Mouse (Mus musculus): ENCODE data around the gene Tnfrsf25. TPM values are rescaled to one million over a fixed set of nuclear protein-coding genes. Genes with fewer than 3 reads are reported as not detected.
A peak's percentile ranks its signal among the peaks of the same experiment; 100 is the strongest.

Tnfrsf25 gene
- polyA plus RNA-seq, 1 experiment from 2014 or later = 1.2 TPM

DNA sequence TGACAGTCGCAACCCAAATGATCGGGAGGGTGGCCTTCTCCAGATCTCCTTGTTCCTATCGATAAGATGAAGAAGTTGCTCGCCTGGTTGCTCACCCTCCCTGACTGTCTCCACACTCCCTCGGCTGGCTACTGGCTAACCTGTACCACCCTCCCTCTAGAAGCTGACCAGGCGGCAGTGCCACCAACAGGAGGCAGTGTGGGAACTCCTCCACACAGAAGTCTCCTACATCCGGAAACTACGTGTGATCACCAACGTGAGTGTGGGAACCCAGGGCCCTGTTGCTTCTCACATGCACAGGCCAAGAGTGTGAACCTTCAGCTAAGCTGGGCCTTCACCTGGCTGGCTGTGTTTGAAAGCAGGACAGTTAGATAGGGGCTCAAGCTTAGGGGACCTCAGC is 9.0 kb upstream of the Tnfrsf25 start:
- 68% methylated on average over 9 of the region's 9 CpGs for WGBS
- H3K9ac ChIP-seq (ENCODE audit: low read depth, low read length) = no peak overlapping the region
- no peak for ATAC-seq

DNA sequence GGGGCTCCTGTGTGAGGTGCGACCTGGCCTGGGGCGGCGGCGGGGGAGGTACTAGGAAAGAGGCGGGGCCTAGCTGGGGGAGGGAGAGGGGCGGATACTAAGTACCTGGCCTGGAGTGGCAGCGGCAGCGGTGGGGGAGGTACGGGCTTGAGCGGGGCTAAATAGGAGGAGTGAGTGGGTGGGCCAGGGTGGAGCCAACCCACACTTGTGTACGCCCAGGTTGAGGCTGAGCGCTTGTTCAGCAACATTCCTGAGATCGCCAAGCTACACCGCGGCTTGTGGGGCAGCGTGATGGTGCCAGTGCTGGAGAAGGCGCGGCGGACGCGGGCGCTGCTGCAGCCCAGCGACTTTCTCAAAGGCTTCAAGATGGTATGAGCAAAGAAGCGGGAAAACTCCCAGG is 8.2 kb upstream of the Tnfrsf25 start:
- 17% methylated on average over 23 of the region's 24 CpGs for WGBS
- Histone ChIP-seq H3K4me3 (ENCODE audit: low read depth, low read length) (peak overlapping the region; percentile 36), H3K36me3 (ENCODE audit: control insufficient read depth, insufficient read depth) (peaks cover 80% of the 10 kb centered on the region), H3K27ac (ENCODE audit: low read depth, low read length) (peak overlapping the region; percentile 46), H3K27me3 (replicated peaks; ENCODE audit: control insufficient read depth, insufficient read depth, low read length) (no peaks in the 10 kb centered on the region), H3K9me3 (ENCODE audit: control insufficient read depth) (no peaks in the 10 kb centered on the region), H3K4me1 (replicated peaks; ENCODE audit: control insufficient read depth, insufficient read depth, low read length) (no peaks in the 10 kb centered on the region; the same call in 1 of the 2 replicates), H3K4me2 (replicated peaks; ENCODE audit: low read depth) (peak overlapping the region; percentile 70), H3K9ac (ENCODE audit: low read depth, low read length) (no peak overlapping the region)
- ATAC-seq = peak; percentile 68
- no peak for TF ChIP-seq CTCF (IDR thresholded peaks at IDR 0.05; ENCODE audit: low read depth)

More for the DNA sequence above, 9.0 kb upstream of the Tnfrsf25 start:
- H3K27ac ChIP-seq (ENCODE audit: low read depth, low read length) = no peak overlapping the region
- H3K4me2 ChIP-seq (replicated peaks; ENCODE audit: low read depth) = no peak overlapping the region; the same call in 1 of the 2 replicates
- no peaks in the 10 kb centered on the region for H3K9me3 ChIP-seq (ENCODE audit: control insufficient read depth)
- no peaks in the 10 kb centered on the region for H3K27me3 ChIP-seq (replicated peaks; ENCODE audit: control insufficient read depth, insufficient read depth, low read length)
- TF ChIP-seq CTCF (IDR thresholded peaks at IDR 0.05; ENCODE audit: low read depth) = peak; percentile 56
- no peaks in the 10 kb centered on the region; the same call in 1 of the 2 replicates for H3K4me1 ChIP-seq (replicated peaks; ENCODE audit: control insufficient read depth, insufficient read depth, low read length)
- H3K4me3 ChIP-seq (ENCODE audit: low read depth, low read length) = no peak overlapping the region
- H3K36me3 ChIP-seq (ENCODE audit: control insufficient read depth, insufficient read depth) = peaks cover 82% of the 10 kb centered on the region

DNA sequence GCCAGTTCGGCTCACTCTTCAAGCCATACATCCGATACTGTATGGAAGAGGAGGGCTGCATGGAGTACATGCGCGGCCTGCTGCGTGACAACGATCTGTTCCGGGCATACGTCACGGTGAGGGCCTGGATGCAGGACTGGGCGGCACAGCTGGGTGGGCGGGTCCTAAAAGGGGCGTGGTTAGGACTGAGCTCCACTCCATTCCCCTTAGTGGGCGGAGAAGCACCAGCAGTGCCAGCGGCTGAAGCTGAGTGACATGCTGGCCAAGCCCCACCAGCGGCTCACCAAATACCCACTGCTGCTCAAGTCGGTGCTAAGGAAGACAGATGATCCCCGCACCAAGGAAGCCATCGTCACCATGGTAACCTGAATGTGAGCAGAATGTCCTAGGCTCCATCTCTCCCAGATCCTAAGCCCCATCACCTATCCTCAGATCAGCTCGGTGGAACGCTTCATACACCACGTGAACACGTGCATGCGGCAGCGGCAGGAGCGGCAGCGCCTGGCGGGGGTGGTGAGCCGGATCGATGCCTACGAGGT is 7.7 kb upstream of the Tnfrsf25 start:
- Histone ChIP-seq H3K9me3 (ENCODE audit: control insufficient read depth) (no peaks in the 10 kb centered on the region), H3K4me3 (ENCODE audit: low read depth, low read length) (peak overlapping the region; percentile 36), H3K4me1 (replicated peaks; ENCODE audit: control insufficient read depth, insufficient read depth, low read length) (no peaks in the 10 kb centered on the region; the same call in 1 of the 2 replicates), H3K4me2 (replicated peaks; ENCODE audit: low read depth) (peak overlapping the region; percentile 70), H3K36me3 (ENCODE audit: control insufficient read depth, insufficient read depth) (peaks cover 78% of the 10 kb centered on the region), H3K27me3 (replicated peaks; ENCODE audit: control insufficient read depth, insufficient read depth, low read length) (no peaks in the 10 kb centered on the region), H3K9ac (ENCODE audit: low read depth, low read length) (no peak overlapping the region), H3K27ac (ENCODE audit: low read depth, low read length) (peak overlapping the region; percentile 46)
- ATAC-seq = peak; percentile 91
- 0 out of 2 replicates have a peak, but pooled peaks have one; percentile 1 for TF ChIP-seq CTCF (IDR thresholded peaks at IDR 0.05; ENCODE audit: low read depth)
- WGBS = 22% methylated on average over 30 of the region's 30 CpGs

DNA sequence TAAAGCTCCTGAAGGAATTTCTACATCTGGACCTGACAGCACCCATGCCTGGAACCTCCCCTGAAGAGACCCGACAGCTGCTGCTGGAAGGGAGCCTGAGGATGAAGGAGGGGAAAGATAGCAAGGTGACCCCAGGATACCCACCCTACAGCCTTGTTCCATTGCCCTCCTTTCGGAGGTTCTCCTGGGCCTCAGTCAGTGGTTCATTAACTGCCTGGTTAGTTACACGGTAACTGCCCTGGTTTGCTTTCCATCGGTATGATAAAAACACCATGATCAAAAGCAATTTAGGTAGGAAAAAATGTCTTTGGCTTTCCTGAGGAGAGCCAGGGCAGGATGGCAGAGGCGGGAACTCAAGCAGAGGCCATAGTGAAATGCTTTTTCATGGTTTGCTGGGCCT is 7.1 kb upstream of the Tnfrsf25 start:
- H3K4me1 ChIP-seq (replicated peaks; ENCODE audit: control insufficient read depth, insufficient read depth, low read length) = no peaks in the 10 kb centered on the region; the same call in 1 of the 2 replicates
- no peak for TF ChIP-seq CTCF (IDR thresholded peaks at IDR 0.05; ENCODE audit: low read depth)
- H3K27me3 ChIP-seq (replicated peaks; ENCODE audit: control insufficient read depth, insufficient read depth, low read length) = no peaks in the 10 kb centered on the region
- no peaks in the 10 kb centered on the region for H3K9me3 ChIP-seq (ENCODE audit: control insufficient read depth)
- H3K27ac ChIP-seq (ENCODE audit: low read depth, low read length) = no peak overlapping the region
- H3K36me3 ChIP-seq (ENCODE audit: control insufficient read depth, insufficient read depth) = peaks cover 74% of the 10 kb centered on the region
- 90% methylated on average over 5 of the region's 5 CpGs for WGBS
- no peak for ATAC-seq
- H3K4me3 ChIP-seq (ENCODE audit: low read depth, low read length) = no peak overlapping the region
- H3K4me2 ChIP-seq (replicated peaks; ENCODE audit: low read depth) = no peak overlapping the region
- no peak overlapping the region for H3K9ac ChIP-seq (ENCODE audit: low read depth, low read length)

DNA sequence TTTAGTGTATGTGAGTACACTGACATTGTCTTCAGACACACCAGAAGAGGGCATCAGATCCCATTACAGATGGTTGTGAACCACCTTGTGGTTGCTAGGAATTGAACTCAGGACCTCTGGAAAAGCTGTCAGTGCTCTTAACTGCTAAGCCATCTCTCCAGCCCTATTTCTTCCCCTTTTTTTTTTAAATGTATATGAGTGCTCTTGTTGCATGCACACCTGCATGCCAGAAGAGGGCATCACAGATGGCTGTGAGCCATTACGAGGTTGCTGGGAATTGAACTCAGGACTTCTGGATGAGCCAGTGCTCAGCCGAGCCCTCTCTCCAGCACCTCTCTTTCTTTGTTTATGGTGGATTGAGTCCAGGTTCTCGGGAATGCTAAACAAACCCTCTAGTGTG is 6.2 kb upstream of the Tnfrsf25 start:
- Histone ChIP-seq H3K4me1 (replicated peaks; ENCODE audit: control insufficient read depth, insufficient read depth, low read length) (no peaks in the 10 kb centered on the region; the same call in 1 of the 2 replicates), H3K36me3 (ENCODE audit: control insufficient read depth, insufficient read depth) (peaks cover 75% of the 10 kb centered on the region), H3K9me3 (ENCODE audit: control insufficient read depth) (no peaks in the 10 kb centered on the region), H3K9ac (ENCODE audit: low read depth, low read length) (no peak overlapping the region), H3K27ac (ENCODE audit: low read depth, low read length) (no peak overlapping the region), H3K4me2 (replicated peaks; ENCODE audit: low read depth) (no peak overlapping the region), H3K4me3 (ENCODE audit: low read depth, low read length) (no peak overlapping the region), H3K27me3 (replicated peaks; ENCODE audit: control insufficient read depth, insufficient read depth, low read length) (no peaks in the 10 kb centered on the region)
- TF ChIP-seq CTCF (IDR thresholded peaks at IDR 0.05; ENCODE audit: low read depth) = no peak; the same call in 1 of the 2 replicates
- 71% methylated on average over 3 of the region's 3 CpGs for WGBS
- no peak for ATAC-seq

DNA sequence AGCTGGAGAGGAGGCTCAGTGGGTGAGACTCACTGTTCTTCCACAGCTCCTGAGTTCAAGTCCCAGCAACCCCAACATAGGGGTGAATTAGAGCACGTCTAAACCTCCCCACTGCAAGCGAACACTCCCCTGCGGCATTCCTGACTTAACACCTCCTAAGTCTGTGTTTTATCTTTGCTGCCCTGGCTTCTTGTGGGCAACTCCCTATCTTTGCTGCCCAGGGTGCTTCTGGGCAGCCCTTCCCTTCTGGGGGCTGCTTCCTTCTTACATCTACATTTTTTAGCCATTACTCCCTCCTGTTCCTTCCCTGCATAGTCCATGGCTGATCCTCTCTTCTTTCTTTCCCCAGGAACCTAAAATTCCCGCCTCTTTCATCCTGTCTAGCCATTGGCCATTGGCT is 5.0 kb upstream of the Tnfrsf25 start:
- Histone ChIP-seq H3K36me3 (ENCODE audit: control insufficient read depth, insufficient read depth) (peaks cover 77% of the 10 kb centered on the region), H3K4me1 (replicated peaks; ENCODE audit: control insufficient read depth, insufficient read depth, low read length) (no peaks in the 10 kb centered on the region; the same call in 1 of the 2 replicates), H3K9me3 (ENCODE audit: control insufficient read depth) (no peaks in the 10 kb centered on the region), H3K4me2 (replicated peaks; ENCODE audit: low read depth) (no peak overlapping the region), H3K27me3 (replicated peaks; ENCODE audit: control insufficient read depth, insufficient read depth, low read length) (no peaks in the 10 kb centered on the region; the same call in 1 of the 2 replicates), H3K27ac (ENCODE audit: low read depth, low read length) (no peak overlapping the region), H3K4me3 (ENCODE audit: low read depth, low read length) (no peak overlapping the region), H3K9ac (ENCODE audit: low read depth, low read length) (no peak overlapping the region)
- WGBS = 90% methylated on average over 4 of the region's 4 CpGs
- no peak for ATAC-seq
- no peak for TF ChIP-seq CTCF (IDR thresholded peaks at IDR 0.05; ENCODE audit: low read depth)

Data from intestine, postnatal 0 days (tissue).